Mouse (Mus musculus): Measurements from ENCODE around the gene Strip1.
A peak's percentile ranks its signal among the peaks of the same experiment; 100 is the strongest.

Gene Strip1

GRCm38 (mm10) chr3:107594662-107595263, 36.7 kb downstream of the Strip1 start, which contains the start of gene Alx3:
Gene Alx3, plus strand, starts transcription at chr3:107595031.
- no peak for DNase-seq (ENCODE audit: low spot score in 2 of 2)

GRCm38 (mm10) chr3:107593632-107594031, 37.9 kb downstream of the Strip1 start:
- no peak for DNase-seq (ENCODE audit: low spot score in 2 of 2)

- DNase-seq (ENCODE audit: low spot score in 2 of 2) = no peak
These were observed 39.9 kb downstream of the Strip1 start for GRCm38 (mm10) chr3:107591612-107592011.

- DNase-seq (ENCODE audit: low spot score in 2 of 2) = no peak
These were observed 45.0 kb downstream of the Strip1 start for GRCm38 (mm10) chr3:107586504-107586903.

- no peak for DNase-seq (ENCODE audit: low spot score in 2 of 2)
These were observed 47.6 kb downstream of the Strip1 start for GRCm38 (mm10) chr3:107583893-107584292.

GRCm38 (mm10) chr3:107582875-107583767, 48.4 kb downstream of the Strip1 start:
- DNase-seq (ENCODE audit: low spot score in 2 of 2) = no peak

- no peak for DNase-seq (ENCODE audit: low spot score in 2 of 2)
These were observed 49.2 kb downstream of the Strip1 start for GRCm38 (mm10) chr3:107582130-107582874.

GRCm38 (mm10) chr3:107581103-107582010, 50.1 kb downstream of the Strip1 start:
- no peak for DNase-seq (ENCODE audit: low spot score in 2 of 2)

GRCm38 (mm10) chr3:107579466-107579865, 52.0 kb downstream of the Strip1 start:
- peak; percentile 55 to 75 for DNase-seq (ENCODE audit: low spot score in 2 of 2)

GRCm38 (mm10) chr3:107577810-107578390, 53.6 kb downstream of the Strip1 start:
- DNase-seq (ENCODE audit: low spot score in 2 of 2) = no peak

GRCm38 (mm10) chr3:107576807-107577206, 54.7 kb downstream of the Strip1 start:
- no peak for DNase-seq (ENCODE audit: low spot score in 2 of 2)

- DNase-seq (ENCODE audit: low spot score in 2 of 2) = no peak
These were observed 60.3 kb downstream of the Strip1 start for GRCm38 (mm10) chr3:107571205-107571604.

GRCm38 (mm10) chr3:107568721-107569120, 62.8 kb downstream of the Strip1 start:
- DNase-seq (ENCODE audit: low spot score in 2 of 2) = no peak

- DNase-seq (ENCODE audit: low spot score in 2 of 2) = no peak
These were observed 63.7 kb downstream of the Strip1 start for GRCm38 (mm10) chr3:107567766-107568165.

- DNase-seq (ENCODE audit: low spot score in 2 of 2) = no peak
These were observed 66.2 kb downstream of the Strip1 start for GRCm38 (mm10) chr3:107565331-107565730.

GRCm38 (mm10) chr3:107563880-107564279, 67.6 kb downstream of the Strip1 start:
- DNase-seq (ENCODE audit: low spot score in 2 of 2) = no peak

GRCm38 (mm10) chr3:107562591-107562990, 68.9 kb downstream of the Strip1 start:
- no peak for DNase-seq (ENCODE audit: low spot score in 2 of 2)
